Mouse (Mus musculus): ENCODE measurements around the gene Rcn2.
A peak's percentile ranks its signal among the peaks of the same experiment; 100 is the strongest.
"Not testable (repeated sequence)": the region's sequence is repeated elsewhere in the genome, so short reads cannot be mapped to it uniquely, and the experiment has no call there.

The Rcn2 gene

DNA sequence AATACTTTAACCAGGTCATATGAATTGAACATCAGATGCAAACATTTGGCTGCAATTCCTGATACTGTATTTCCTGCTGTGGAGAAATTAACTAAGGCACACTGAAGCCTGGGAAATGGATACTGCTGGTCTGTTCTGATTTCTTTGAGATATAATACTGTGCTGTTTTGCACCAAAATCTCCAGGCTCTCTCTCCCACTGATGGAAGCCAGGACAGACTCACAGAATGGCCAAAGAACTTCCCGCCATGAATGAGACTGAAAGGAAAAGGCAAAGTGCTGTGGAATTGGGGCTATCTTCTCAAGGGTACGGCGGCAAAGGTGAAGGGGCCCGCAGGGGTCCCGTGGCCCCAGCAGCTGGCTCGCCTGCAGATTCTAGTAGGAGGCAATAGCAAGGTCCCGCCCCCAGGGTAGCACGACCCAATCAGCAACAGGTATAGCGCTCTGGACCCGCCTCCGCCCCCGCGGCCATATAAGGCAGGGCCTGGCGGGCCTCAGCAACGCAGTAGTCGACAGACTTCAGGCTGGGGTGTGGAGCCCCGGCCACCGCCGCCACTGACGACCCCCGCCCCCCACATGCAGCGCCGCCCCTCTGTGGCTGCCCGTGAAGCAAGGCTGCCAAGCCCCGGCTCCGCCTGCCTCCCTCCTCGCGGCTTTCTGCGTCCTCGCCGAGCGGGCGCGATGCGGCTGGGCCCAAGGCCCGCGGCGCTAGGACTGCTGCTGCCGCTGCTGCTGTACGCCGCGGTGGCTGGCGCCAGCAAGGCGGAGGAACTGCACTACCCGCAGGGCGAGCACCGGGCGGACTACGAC, at the start of gene Rcn2:
Rcn2 (plus strand) TSS at position 474 of the 809 bp plus-strand sequence.
- Histone ChIP-seq H3K36me3 (ENCODE audit: control insufficient read depth, insufficient read depth, low read length, poor library complexity, severe bottlenecking) (no peaks in the 10 kb centered on the region), H3K27me3 (ENCODE audit: control insufficient read depth, insufficient read depth, low read length, poor library complexity, severe bottlenecking) (no peaks in the 10 kb centered on the region)
- peak; percentile 95 for DNase-seq (ENCODE audit: low read depth, low spot score)

DNA sequence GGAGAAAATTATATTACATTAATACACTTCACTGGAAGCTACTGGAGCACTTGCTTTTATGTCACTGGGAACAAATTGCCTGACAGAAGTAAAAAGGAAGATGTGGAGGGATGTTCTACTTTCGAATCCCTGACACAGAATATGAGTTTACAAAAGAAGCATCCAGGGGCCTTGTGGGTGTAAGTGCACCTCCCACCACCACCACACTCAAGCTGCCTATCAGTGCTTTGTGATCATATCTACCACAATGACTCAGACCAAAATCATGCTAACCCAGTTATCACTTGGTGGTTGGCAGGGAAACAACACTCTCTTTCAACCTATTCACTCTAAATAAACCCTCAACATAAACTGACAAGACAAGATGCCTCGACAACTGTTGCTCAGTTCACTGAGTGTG, 37.0 kb upstream of the Rcn2 start:
- H3K27me3 ChIP-seq (ENCODE audit: control insufficient read depth, insufficient read depth, low read length, poor library complexity, severe bottlenecking); DNase-seq (ENCODE audit: low read depth, low spot score); H3K36me3 ChIP-seq (ENCODE audit: control insufficient read depth, insufficient read depth, low read length, poor library complexity, severe bottlenecking): not testable (repeated sequence)

DNA sequence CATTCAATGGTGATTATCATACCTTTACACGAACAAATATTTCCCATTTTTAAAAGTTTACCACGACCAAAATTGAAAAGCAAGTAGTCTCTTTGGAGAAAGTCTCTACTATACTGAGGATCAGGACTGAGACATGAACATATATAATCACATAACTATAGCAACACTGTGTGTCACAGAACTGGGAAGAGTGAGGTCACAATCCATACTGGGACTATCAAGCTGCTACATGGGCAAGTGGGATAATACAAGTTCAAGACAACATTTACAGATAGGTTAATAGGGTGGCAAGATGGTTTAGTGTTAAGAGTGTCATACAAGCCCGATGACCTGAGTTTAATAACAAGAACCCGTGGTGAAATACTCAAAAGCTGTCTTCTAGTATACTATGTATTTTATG, 31.2 kb upstream of the Rcn2 start, which contains the start of gene 4930563M21Rik:
4930563M21Rik (minus strand) TSS at position 101 of the 400 bp plus-strand sequence.
- H3K27me3 ChIP-seq (ENCODE audit: control insufficient read depth, insufficient read depth, low read length, poor library complexity, severe bottlenecking), result no peaks in the 10 kb centered on the region
- H3K36me3 ChIP-seq (ENCODE audit: control insufficient read depth, insufficient read depth, low read length, poor library complexity, severe bottlenecking), result no peaks in the 10 kb centered on the region
- no peak for DNase-seq (ENCODE audit: low read depth, low spot score)

DNA sequence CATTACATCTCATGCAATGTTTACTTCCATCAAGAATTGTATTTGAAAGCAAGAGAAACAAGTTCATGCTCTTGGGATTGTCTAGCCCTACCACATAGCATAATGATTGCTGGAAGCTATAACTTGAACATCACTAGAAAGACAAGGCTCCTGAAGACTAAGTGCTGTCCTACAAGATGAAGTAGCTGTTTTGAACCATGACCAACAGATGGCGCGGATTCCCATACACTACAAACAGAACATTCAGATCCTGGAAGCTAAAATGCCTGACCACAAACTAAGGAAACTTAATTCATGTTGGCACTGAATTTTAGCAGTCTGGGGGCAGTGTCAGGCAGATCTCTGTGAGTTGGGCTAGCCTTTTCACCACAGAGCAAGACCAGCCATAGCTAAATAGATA, 16.9 kb upstream of the Rcn2 start:
- no peaks in the 10 kb centered on the region for H3K27me3 ChIP-seq (ENCODE audit: control insufficient read depth, insufficient read depth, low read length, poor library complexity, severe bottlenecking)
- H3K36me3 ChIP-seq (ENCODE audit: control insufficient read depth, insufficient read depth, low read length, poor library complexity, severe bottlenecking), result no peaks in the 10 kb centered on the region
- DNase-seq (ENCODE audit: low read depth, low spot score), result peak; percentile 6

DNA sequence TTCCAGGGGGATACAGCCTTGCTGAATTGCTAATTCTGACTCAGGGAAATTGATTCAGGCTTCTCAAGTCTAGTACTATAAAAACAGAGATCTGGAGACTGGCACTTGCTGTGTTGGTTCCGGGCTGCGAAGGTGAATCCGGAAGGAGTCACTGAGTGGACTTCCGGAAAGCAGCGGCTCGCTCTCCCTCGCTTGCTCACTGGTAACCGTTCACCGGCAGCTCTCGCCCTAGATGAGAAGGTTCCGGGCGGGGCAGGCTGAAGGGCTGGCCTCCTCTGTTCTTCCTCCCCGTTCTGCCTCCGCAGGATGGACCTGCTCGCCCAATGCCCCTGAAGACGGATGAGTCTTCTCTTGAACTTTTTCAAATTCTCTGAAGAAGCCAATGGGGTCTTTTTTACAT, 14.4 kb upstream of the Rcn2 start:
- H3K27me3 ChIP-seq (ENCODE audit: control insufficient read depth, insufficient read depth, low read length, poor library complexity, severe bottlenecking), result no peaks in the 10 kb centered on the region
- DNase-seq (ENCODE audit: low read depth, low spot score), result no peak
- no peaks in the 10 kb centered on the region for H3K36me3 ChIP-seq (ENCODE audit: control insufficient read depth, insufficient read depth, low read length, poor library complexity, severe bottlenecking)

DNA sequence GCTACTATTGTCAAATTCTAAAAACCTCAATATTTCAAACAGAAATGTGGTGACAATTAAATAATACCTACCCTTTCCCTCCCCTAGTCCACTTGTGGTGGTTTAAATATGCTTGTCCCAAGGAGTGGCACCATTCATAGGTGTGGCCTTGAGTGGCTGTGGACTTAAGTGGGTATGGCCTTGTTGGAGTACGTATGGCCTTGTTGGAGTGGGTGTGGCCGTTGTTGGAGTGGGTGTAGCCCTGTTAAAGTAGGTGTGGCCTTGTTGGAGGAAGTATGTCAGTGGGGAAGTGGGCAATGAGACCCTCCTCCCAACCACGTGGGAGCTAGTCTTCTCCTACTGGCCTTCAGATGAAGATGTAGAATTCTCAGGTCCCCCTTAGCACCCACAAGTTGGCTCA, 9.4 kb upstream of the Rcn2 start:
- no peak for DNase-seq (ENCODE audit: low read depth, low spot score)
- H3K36me3 ChIP-seq (ENCODE audit: control insufficient read depth, insufficient read depth, low read length, poor library complexity, severe bottlenecking), result no peaks in the 10 kb centered on the region
- H3K27me3 ChIP-seq (ENCODE audit: control insufficient read depth, insufficient read depth, low read length, poor library complexity, severe bottlenecking), result no peaks in the 10 kb centered on the region

DNA sequence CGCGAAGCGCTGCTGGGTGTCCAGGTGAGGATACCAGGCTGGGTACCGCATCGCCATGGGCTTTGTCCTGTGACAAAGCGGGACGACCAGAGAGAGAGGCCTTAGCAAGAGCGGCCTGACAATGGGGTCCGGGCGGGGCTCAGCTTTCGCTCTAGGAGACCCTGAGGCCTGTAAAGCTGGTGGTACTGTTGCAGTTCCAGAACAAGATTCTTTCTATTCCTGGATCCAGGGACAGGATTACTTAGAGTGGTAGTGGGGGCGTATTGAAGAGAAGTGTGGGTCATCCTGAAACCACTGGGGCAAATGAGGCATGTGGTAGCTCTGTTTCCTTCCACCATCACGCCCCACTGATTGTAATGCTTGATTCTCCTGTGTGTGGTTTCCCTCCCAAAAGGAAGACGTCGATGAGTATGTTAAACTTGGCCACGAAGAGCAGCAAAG, 556 bp downstream of the Rcn2 start:
- H3K27me3 ChIP-seq (ENCODE audit: control insufficient read depth, insufficient read depth, low read length, poor library complexity, severe bottlenecking), result no peaks in the 10 kb centered on the region
- no peaks in the 10 kb centered on the region for H3K36me3 ChIP-seq (ENCODE audit: control insufficient read depth, insufficient read depth, low read length, poor library complexity, severe bottlenecking)
- peak; percentile 47 for DNase-seq (ENCODE audit: low read depth, low spot score)

DNA sequence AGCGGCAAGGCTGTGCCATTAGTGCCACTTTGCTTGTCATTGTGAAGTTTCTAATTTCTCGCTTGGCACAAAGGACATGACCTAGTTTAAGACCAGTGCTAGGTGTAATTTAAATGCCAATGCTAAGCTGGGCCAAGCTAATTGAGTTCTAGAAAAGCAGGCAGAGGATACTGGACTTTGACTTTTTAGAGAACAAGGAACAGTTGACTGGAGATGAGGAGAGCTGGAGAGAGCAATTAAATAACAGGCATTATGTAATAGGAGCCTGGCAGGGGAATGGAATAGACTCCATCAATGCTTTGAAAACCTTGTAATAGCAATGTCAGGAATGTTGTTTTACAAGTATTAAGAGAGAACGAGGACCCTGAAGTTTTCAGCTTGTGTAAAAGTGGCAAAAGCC, 12.2 kb downstream of the Rcn2 start:
- DNase-seq (ENCODE audit: low read depth, low spot score), result no peak
- H3K36me3 ChIP-seq (ENCODE audit: control insufficient read depth, insufficient read depth, low read length, poor library complexity, severe bottlenecking), result peaks cover 3% of the 10 kb centered on the region; the same call in 1 of the 2 replicates

DNA sequence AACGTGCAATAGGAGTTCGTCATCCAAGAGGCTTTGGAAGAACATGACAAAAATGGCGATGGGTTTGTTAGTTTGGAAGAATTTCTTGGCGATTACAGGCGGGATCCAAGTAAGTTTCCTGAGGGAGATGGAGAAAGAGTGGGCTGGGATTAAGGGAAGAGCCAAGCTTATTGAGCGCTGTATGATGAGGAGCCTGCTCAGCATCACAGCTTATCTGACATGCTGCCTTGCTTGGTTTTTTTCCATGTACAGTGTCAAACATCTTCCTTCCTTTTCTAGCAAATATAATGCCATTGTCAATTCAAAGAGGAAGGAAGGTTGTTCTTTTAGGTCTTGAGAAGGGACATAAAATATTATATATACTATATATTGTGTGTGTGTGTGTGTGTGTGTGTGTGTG, 14.5 kb downstream of the Rcn2 start:
- Histone ChIP-seq H3K27me3 (ENCODE audit: control insufficient read depth, insufficient read depth, low read length, poor library complexity, severe bottlenecking) (no peaks in the 10 kb centered on the region), H3K36me3 (ENCODE audit: control insufficient read depth, insufficient read depth, low read length, poor library complexity, severe bottlenecking) (peaks cover 5% of the 10 kb centered on the region)
- DNase-seq (ENCODE audit: low read depth, low spot score), result no peak

More for the DNA sequence above, 12.2 kb downstream of the Rcn2 start:
- no peaks in the 10 kb centered on the region for H3K27me3 ChIP-seq (ENCODE audit: control insufficient read depth, insufficient read depth, low read length, poor library complexity, severe bottlenecking)

DNA sequence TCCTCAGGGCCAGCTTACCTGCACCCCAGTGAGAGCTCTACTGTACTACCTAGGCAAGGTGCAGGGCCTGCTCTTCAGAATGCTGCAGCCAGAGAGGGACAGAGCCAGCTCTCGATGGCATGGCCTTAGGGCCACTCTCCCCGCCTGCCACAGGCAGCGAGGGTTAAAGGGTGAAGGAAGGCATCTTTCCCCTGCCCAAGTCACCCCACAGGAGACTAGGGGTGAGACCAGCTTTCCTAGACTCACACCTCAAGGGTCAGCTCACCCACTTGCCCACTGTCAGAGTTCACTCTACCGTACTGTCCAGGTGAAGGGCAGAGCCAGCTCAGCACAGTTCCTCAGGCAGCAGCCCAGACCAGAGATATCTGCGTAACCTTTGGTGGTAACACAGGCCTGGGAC, 20.7 kb downstream of the Rcn2 start:
- H3K27me3 ChIP-seq (ENCODE audit: control insufficient read depth, insufficient read depth, low read length, poor library complexity, severe bottlenecking), result no peaks in the 10 kb centered on the region
- peaks cover 7% of the 10 kb centered on the region for H3K36me3 ChIP-seq (ENCODE audit: control insufficient read depth, insufficient read depth, low read length, poor library complexity, severe bottlenecking)
- no peak for DNase-seq (ENCODE audit: low read depth, low spot score)

DNA sequence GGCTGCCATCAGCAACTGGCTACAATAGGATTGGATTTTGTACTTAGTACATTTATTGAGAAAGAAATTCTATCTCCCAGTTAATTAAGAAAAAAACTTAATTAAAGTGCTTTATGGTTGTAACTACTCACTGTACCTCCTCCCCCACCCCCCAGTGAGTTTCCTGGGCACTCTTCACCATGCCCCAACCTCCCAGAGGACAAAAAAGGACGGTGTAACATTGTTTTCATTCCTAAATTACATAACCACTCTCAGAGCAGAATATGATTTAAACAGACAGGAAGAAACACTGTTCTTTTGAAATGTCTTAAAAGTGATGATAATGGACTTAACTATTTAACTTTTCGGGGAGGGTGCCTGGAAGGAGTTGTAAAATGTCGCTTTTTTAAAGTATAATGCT, 23.4 kb downstream of the Rcn2 start:
- H3K36me3 ChIP-seq (ENCODE audit: control insufficient read depth, insufficient read depth, low read length, poor library complexity, severe bottlenecking), result peaks cover 3% of the 10 kb centered on the region; the same call in 1 of the 2 replicates
- DNase-seq (ENCODE audit: low read depth, low spot score), result no peak
- H3K27me3 ChIP-seq (ENCODE audit: control insufficient read depth, insufficient read depth, low read length, poor library complexity, severe bottlenecking), result no peaks in the 10 kb centered on the region

DNA sequence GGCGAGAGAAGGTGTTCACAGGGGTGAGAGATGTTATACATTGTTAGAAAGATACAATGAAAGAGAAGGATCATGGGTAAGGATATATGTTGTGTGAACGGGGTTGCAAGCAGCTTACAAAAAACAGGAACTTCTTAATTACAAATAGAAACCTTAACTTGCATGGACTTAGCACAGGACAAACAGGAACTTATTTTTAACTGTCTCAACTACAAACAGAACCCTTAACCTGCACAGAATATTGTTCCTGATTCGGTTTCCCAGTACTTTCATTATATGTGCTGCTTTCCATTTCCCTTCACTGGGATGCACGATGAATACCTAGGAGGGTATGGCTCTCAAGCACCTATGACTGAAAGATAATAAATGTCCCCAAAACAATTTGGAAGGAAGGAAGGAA, 26.3 kb downstream of the Rcn2 start:
- H3K27me3 ChIP-seq (ENCODE audit: control insufficient read depth, insufficient read depth, low read length, poor library complexity, severe bottlenecking), result no peaks in the 10 kb centered on the region
- no peak for DNase-seq (ENCODE audit: low read depth, low spot score)

DNA sequence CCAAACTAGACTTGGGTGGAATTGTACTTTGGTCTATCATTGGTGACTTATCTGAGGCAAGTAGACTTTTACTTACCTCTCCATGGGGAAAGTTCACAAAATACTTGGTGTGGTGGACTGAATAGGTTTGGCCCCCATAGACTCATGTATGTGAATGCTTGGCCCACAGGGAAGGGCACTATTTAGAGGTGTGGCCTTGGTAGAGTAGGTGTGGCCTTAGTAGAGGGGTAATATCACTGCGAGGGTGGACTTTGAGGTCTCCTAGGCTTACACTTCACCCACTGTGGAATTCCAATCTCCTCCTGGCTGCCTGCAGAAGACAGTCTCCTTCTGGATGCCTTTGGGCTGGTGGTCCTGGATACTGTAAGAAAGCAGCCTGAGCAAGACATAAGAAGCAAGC, 27.0 kb downstream of the Rcn2 start:
- no peak for DNase-seq (ENCODE audit: low read depth, low spot score)
- H3K36me3 ChIP-seq (ENCODE audit: control insufficient read depth, insufficient read depth, low read length, poor library complexity, severe bottlenecking), result peaks cover 2% of the 10 kb centered on the region; the same call in 1 of the 2 replicates
- H3K27me3 ChIP-seq (ENCODE audit: control insufficient read depth, insufficient read depth, low read length, poor library complexity, severe bottlenecking), result no peaks in the 10 kb centered on the region

More for the DNA sequence above, 26.3 kb downstream of the Rcn2 start:
- peaks cover 3% of the 10 kb centered on the region; the same call in 1 of the 2 replicates for H3K36me3 ChIP-seq (ENCODE audit: control insufficient read depth, insufficient read depth, low read length, poor library complexity, severe bottlenecking)

DNA sequence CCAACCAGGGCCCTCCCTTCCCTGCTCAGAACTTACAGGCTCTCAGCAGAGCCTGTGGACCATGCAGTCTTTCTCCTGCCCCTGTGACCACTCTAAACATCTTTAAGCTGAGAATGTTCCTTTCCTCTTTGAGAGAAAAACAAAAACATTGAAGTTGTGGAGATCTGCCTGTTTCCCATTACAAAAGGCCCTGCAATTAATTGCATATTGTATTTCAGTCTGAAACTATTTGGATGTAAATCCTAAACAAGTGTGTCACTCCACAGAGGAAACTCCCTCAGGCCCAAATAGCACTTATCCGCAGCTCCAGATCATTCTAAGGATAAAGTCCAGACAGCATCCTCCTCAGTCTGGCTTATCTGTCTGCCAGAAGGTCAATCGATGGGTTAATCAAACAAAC, 31.2 kb downstream of the Rcn2 start:
- no peaks in the 10 kb centered on the region for H3K36me3 ChIP-seq (ENCODE audit: control insufficient read depth, insufficient read depth, low read length, poor library complexity, severe bottlenecking)
- no peaks in the 10 kb centered on the region for H3K27me3 ChIP-seq (ENCODE audit: control insufficient read depth, insufficient read depth, low read length, poor library complexity, severe bottlenecking)
- no peak for DNase-seq (ENCODE audit: low read depth, low spot score)

DNA sequence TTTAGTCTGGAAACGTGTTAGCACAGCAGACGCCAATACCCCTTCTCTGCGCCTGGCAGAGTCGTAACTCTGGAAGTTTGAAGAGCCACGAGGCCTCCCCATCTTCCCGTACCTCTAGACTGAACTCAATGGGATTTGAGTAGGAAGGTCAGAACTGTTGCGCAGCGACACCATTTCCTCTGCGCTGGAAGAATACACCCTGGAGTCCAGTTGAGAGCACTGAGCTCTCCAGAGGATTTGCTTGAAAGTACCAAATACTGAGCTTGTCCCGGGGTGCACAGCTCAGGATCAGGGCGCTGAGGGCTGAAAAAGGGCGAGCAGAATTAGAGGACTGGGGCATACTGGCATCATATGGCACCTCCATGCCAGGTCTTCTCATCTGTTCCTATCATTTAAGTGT, 33.2 kb downstream of the Rcn2 start:
- DNase-seq (ENCODE audit: low read depth, low spot score), result no peak
- no peaks in the 10 kb centered on the region for H3K36me3 ChIP-seq (ENCODE audit: control insufficient read depth, insufficient read depth, low read length, poor library complexity, severe bottlenecking)
- H3K27me3 ChIP-seq (ENCODE audit: control insufficient read depth, insufficient read depth, low read length, poor library complexity, severe bottlenecking), result no peaks in the 10 kb centered on the region

DNA sequence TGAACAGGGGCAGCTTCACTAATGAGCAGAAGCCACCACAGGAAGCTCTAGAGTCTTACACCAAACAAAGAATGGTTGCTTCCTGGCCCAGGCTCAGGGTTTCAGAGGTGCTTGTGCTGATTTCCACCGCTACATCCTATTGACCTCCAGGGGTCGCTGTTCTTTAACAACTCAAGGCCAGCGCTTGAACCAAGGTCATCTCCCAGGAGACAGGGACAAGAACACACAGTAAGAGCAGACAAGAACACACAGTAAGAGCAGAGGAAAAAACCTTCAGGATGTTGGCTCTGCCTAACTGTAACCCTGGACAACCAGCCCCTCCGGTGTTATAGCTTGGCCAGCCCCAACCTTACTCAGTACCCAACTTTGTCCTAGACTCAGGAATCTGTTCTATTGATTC, 33.6 kb downstream of the Rcn2 start:
- no peaks in the 10 kb centered on the region for H3K27me3 ChIP-seq (ENCODE audit: control insufficient read depth, insufficient read depth, low read length, poor library complexity, severe bottlenecking)
- peak; percentile 88 for DNase-seq (ENCODE audit: low read depth, low spot score)
- H3K36me3 ChIP-seq (ENCODE audit: control insufficient read depth, insufficient read depth, low read length, poor library complexity, severe bottlenecking), result no peaks in the 10 kb centered on the region

All from splenic B cell, adult 2 months (primary cell).